Mouse (Mus musculus) thymus, postnatal 36 days (tissue): Measurements from ENCODE around the gene Efna2.

Source experiments
- DNase-seq, 2 experiments: peaks; one replicate each; pipeline ENCODE4 v3.0.0; 2022; ENCODE audit warnings: mixed read lengths in 2 of 2

Efna2 gene

DNA sequence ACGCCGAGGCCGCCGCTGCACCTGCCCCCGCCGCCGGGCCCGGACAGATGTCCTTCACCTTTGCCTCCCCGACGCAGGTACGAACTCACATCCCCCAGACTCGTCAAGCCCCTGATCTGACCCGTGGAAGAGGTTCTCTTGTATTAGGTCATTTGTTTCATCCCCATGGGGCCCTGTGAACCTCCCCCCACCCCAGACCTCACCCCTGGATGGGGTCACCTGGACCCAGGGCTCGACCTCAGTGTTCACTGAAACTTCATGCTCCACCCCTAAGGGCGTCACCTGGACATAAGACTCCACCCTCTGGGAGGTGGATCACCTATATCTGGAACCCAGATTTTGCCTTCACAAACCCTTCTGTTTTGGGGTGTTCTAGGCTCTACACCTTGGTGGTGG, 36.8 kb upstream of the Efna2 start:
- no peak for DNase-seq

DNA sequence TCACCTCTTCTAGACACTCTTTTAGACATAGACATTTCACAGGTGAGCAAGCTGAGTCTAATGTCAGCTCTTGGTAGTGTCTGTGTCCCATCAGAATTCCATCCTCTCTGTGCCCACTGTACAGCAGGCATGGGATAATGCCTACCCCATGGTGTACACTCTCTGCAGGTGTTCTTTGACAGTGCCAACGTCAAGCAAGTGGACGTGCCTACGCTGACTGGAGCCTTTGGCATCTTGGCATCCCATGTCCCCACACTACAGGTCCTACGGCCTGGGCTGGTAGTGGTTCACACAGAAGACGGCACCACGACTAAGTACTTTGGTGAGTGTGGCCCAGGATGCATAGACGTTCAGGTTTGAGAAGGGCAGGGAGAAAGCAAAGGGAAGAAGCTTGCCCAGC, 35.6 kb upstream of the Efna2 start:
- DNase-seq, result no peak

DNA sequence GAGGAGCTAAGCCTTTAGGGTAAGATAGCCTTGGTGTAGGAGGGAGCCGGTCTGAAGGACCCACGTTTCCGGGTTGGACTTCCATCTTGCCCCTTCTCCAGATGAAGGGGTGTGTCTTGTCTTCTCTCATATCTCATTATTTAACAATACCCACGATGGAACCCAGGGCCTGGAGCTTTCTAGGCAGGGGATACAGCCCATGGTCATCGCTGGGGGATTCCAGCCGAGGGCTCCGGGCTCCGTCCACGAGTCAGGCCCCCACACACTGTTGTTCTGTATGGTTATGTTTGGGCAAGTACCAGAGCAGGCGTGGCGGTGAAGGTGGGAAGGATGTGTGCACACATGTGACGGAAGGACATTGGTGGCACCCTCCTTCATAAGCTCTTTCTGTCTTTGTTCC, 35.1 kb upstream of the Efna2 start:
- DNase-seq, result peak in 1 of 2 experiments; percentile 32

DNA sequence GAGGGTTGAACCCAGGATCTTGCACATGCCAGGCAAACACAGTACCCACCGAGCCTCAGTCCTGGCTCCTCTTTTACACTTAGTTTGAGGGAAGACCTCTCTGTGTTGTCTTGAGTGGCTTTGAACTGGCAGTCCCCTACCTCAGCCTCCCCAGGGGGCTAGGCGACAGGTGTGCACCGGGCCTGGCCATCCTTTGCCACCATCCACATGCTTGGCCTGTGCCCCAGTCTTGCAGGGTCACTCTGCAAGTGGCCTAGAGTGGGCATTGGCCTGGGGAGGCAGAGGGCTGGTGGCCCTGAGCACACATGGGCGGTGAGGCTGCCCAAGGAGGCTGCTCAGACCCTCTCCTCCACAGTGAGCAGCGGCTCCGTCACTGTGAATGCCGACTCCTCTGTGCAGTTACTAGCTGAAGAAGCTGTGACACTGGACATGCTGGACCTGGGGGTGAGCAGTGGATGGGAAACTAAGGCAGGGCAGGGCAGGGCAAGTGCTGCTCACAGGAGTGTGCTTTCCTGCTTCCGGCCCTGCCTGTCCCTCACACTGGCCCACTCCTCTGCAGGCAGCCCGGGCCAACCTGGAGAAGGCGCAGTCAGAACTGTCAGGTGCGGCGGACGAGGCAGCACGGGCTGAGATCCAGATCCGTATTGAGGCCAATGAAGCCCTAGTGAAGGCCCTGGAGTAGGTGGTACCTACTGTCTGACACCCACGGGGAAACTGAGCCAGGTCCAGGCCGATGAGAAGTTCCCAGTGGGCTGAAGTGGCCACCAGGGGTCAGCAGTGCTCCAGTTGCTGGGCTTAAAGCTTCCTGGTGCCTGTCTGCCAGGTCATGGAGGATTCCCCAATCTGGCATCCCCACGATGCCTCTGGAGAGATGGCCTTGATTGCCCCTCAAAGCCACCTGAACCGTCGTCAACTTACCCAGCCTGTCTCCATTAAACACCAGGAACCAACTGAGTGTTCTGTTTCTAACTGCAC, 34.1 kb upstream of the Efna2 start:
- DNase-seq, result peak; percentile 76 to 80

DNA sequence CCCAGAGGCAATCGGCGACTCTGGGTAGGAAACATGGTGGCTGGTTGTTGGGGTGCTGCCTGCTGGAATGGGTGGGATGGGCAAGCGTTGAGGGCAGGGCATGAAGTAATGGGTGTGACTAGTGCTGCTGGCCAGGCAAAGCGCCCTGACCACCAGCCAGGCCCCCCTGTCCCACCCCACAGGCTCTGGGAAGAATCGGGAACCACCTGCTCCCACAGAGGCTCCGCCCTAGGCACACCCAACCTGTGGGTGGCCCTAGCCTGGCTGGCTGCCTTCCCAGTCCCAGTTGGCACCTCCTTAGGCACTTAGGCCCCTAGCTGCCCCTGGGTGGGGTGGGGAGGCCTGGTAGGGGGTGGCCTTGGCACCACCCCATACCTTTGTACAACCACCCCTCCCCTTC, 33.4 kb upstream of the Efna2 start:
- DNase-seq, result peak in 1 of 2 experiments; percentile 56

DNA sequence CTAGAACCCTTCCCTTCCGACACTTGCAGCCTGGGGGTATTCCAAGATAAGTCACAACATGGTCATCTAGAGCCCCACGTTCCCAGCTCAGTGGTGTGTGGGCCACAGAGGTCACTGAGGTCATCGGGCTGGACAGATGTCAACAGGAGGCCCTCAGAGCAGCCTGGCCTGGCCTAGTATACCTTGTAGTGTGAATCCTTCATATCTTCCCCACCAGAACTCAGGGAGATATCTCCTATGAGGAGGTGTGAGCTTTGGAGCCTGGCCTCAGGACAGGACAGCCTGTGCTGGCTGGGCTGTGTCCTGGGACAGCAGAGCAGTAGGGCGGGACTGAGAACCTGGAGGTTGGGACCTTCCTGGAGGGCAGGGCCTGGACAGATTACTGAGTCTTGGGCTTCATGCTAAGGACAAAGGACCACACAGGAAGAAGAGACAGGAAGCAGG, 32.7 kb upstream of the Efna2 start:
- peak in 1 of 2 experiments; percentile 34 for DNase-seq

DNA sequence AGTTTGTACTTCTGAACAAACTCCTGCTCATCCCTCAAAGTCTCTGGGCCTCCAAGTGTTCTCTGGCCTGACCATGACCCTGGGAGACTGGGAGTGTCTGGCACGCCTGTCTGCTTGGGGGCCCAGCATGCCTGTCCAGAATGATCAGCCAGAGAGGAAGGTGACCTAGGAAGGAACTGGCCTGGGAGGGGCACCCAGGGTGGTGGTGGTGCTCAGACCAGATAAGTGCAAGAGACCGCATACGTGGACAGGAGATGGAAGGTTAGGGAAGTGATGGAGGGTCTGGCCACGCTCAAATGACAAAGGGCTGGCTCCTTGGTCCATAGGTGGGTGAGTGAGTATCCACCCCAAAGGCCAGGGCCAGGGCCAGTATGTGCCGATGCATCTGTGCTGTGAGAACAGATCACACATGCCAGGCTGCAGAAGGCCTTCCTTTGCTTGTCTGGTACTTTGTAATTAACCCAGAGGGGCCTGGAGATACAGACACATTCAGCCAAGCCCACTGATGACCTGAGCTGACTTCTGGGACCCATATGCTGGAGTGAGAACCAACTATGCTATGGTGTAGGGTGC, 32.0 kb upstream of the Efna2 start:
- peak in 1 of 2 experiments; percentile 33 for DNase-seq

DNA sequence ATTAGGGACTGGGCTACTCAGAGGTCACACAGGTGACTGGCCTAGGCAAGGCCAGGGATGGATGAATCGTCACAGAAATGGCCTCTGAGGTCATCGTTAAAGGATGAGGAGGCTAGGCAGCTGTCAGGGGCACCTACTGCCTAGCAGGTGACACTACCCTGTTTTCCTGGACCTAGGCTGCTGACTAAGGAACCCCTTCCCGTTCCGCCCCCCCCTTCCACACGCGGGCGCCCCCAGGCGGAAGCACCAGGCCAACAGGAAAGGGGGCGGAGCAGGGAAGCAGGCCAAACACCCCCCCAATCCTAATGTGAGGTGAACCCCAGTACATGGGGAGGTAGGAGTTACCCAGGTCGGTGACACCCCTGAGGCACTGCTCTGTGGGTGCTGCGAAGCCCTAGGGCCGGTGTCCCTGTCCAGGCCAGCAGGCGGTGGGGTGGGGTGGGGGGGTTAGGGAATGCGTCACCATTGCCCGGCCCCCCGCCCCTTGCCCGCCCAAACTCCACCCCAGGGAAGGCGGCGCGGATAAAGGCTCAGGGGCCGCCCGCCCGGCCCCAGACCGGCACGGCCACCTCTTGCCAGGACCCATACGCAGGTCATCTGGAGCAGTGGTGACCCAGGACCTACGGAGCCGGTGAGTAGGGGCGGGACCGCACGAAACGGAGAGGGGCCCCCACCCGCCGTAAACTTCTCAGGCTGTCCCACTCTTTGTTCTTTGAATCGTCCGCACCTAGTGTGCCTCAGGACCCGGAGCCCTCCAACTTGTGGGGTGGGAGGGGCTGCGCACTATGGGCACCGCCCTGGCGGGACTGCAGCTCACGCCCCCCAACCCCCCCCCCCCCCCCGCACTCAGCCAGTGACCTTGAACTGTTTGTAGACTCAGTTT, 31.3 kb upstream of the Efna2 start, which contains the start of gene Midn:
Gene Midn, plus strand, starts transcription at position 554 of the 883 bp plus-strand sequence.
- peak; percentile 80 to 82 for DNase-seq

DNA sequence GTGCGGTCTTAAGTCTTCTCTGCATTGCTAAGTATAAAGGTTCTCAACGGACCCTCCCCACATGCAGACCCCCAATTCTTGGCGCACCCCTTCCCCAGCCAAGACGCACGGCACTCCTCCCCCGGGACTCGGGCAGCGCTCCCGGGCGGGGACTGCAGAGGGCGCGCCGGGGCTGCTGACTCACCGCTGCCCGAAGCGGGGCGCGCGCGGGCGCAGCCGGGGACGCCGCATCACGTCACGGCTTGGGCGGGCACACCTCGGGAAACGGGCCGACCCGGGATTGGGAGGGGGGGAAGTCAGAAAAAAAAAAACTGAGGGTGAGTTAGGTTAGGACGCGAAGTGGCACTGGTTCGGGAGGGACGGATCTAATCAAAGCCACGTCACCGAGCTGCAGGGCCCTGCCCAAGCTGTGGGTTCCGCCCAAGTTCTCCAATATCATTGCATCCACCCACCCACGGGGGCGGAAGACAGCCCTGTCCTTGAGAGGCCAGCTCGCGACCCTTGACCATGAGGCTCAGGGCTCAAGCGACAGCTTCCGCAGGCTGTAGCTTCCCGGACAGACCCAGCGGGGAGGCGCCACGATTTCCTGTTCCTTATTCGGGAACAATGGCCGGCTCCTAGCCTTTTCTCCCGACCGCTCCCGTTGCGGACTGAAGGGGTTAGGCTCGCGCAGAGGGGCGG, 30.5 kb upstream of the Efna2 start:
- DNase-seq, result peak; percentile 94 to 96

DNA sequence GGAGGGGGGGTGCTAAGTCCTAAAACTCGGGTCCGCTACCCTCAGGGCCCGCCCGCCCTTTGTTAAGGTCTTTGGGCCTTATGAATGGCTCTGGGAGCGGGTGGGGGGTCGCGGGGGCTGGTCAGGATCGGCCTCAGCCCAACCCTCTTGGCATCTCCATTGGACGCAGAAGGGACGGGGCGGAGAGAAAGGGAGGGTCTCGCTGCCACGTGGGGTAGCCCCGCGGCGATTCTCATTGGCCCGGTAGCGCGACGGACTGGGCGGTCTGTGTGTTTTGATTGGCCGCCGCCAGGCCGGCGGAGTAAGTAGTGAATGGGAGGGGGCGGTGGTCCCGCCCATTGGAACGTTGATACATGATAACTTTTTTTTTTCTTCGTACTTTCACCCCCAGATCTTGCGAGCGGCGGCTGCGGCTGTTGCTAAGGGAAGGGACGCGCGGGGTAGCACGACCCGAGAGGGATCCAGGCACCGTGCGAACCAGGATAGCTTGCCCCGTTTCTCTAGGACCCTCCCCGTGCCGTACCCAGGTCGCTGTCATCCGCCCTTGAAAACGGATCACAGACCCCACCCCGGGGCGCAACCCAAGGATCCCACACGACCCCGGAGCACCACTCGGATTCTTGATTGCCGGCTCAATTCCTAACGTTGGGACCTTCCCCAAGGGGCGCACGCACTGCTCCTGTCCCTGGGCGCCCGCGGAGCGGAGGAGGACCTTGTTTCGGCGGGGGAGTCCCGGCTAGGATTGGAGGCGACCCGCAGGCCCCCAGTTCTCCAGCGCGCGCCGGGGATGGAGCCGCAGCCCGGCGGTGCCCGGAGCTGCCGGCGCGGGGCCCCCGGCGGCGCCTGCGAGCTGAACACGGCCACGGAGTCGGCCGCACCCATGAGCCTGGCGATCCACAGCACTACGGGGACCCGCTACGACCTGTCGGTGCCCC, 29.7 kb upstream of the Efna2 start:
- DNase-seq, result peak; percentile 96 to 99

DNA sequence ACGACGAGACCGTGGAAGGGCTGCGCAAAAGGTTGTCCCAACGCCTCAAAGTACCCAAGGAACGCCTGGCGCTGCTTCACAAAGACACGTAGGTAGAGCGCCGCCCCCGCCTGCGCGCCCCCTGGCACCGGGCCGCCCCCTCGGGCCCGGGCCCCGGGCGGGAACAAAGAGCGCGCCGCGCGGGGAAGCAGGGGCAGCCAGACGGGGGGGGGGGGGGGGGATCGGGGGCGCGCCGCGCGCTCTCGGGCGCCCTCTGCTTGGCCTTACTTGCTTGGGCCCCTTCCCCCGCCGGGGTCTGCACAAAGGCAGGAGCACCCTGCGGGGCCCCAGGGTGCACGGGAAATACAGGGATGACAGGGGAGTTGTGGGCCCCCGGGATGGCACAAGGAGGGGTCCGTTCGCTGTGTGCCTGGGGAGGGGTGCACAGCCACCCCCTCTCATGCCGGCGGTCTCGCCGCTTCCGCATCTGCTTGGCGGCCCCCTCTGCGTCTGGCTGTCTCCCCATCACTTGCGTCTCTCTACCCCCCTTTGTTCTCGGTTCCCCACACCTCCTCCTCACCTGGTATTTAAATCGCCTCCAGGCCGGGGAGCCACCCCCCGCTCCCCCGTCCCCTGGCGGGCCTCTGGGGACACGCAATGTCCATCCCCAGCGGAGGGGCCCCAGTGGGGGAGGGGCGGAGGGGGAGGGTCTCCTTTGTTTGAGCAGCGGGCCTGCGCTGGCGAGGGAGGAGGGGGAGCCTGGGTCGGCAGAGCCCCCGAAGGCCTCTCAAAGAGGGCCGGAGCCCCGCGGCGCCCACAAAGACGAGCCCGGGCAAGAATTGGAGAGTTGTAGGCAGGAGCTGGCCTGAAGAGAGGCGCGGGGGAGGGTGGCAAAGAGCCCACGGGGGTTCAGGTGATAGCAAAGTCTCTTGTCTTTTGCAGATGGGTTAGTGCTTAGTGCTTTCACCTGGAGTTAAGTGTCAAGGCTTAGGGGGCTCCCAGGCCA, 28.8 kb upstream of the Efna2 start:
- peak; percentile 84 to 89 for DNase-seq

DNA sequence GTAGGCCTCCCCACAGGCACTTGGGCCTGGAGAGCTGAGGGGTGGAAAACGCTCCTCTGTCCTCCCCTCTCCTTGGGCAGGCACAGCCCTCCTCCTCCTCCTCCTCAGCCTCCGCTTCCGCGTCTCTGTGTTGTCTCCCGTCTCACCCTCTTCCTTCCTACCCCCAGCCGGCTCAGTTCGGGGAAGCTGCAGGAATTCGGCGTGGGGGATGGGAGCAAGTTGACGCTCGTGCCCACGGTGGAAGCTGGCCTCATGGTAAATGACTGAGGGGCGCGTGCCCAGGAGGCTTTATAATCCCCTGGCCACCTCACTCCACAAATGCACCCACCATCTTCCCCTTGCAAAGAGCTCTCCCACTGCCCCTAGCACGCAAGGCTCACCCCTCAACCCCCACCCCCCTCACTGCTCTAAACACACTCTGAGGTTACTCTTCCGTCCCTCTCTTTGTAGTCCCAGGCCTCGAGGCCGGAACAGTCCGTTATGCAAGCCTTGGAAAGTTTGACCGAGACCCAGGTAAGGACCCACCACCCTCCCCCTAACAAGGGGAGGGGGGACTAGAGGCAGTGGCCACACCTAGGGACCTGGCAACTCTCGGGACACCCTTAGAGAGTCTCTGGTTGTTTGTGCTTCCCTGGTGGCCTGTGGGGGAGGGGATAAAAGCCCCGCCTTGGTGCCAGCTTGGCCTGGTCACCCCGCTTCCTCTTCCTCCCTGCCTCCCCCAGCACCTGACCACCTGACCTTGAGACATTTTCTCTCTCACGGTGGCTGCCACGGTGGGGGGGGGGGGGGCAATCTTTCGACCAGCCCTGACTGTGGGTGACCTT, 27.9 kb upstream of the Efna2 start:
- DNase-seq, result peak; percentile 77 to 83

DNA sequence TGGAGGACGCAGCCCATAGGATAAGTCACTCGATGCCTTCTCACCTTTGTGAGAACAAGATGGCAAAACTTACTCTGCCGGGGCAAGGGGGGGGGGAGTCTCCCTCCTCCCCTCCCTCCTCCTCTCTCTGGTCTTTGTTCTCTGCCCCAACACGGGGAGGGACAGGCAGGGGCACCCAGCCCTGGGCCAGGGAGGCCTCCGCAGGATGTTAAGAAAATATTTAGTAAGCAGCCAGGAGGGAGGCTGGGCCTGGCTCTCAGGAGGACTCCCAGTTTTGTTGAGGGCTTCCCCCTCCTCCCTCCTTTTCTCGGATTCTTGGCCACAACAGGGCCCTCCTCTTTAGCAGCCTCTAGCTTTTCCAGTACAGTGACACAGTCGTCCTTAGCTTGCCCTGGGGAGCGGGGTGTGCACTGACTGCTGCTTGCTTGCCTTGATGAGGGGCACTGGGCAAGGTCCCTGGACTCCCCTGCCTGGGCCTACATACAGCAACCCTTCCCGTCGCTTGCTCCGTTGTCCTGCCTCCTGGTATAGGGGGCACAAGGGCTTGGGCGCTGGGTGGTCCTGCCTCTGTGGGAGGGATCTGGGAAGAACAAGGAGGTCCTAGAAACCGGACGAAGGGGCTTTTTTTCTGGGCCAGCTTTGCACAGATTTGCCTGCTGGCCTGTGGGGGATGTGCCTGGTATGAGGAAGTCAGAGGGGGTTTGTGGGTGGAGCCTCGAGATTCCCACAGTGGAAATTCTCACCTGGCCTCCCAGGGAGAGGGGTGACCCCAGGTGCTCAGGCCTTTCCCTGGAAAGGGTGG, 27.0 kb upstream of the Efna2 start:
- peak; percentile 36 to 55 for DNase-seq

DNA sequence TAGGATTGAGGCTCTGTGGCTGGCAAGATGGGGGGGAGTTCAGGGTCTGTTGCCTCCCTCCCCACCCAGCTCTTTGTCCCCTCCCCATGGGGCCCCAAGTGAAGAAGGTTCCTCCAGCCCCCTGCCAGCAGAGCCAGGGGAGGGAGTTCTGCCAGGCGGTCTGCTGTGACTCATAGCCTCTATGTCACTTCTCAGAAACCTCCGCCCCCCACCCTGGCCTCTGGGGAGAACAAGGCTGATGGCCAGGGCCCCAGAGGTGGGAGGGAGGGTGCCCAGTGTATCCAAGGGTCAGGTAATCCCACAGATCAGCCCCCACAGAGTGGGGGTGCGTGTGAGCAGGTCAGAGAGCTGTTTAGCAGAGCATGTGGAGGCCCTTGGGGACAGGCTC, 26.4 kb upstream of the Efna2 start:
- DNase-seq, result no peak

DNA sequence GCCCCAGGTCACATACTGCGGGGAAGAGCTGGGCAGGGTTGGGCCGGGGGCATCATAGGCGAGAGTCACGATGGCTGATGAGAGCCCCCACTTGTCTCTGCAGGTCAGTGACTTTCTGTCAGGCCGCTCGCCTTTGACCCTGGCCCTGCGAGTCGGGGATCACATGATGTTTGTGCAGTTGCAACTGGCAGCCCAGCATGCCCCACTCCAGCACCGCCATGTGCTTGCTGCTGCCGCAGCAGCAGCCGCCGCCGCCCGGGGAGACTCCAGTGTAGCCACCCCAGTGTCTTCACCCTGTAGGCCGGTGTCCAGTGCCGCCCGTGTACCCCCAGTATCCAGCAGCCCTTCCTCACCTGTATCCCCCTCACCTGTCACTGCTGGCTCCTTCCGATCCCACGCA, 25.6 kb upstream of the Efna2 start:
- no peak for DNase-seq

DNA sequence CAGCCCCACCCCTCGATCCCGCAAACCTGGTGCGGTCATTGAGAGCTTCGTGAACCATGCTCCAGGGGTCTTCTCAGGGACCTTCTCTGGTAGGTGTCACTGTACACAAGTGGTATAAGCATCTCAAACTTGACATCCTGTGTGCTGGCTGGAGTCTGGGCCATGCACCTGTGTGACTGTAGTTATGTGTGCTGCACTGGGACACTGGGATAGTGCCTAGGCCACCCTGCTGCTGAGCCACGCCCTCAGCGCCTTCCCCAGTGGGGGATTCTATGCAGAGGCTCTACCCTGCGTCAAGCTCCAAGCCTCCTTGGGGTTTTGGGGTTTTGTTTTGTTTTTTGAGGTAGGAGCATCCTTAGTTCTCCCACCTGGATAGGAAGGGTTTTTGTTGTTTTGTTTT, 24.9 kb upstream of the Efna2 start:
- no peak for DNase-seq

DNA sequence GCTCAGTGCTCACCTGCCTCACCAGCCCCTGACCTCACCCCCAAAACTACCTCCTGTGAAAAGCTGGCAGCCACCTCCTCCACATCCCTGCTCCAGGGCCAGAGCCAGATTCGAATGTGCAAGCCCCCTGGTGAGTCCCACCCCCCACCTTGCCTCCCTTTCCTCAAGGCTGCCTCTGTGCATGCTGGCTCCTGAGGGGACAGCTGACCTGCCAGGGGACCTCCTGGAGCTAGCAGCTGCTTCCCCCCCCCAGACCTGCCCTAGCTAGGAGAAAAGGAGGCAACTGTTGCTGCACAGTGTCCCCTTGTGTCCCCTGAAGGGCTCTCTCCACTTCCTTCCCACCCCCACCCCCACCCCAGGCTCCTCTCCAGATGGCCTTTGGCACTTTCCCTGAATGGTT, 24.0 kb upstream of the Efna2 start:
- peak in 1 of 2 experiments; percentile 31 for DNase-seq
